Mouse (Mus musculus) layer of hippocampus, adult 2 months (tissue): Measurements from ENCODE around the gene Stx11. TPM values are rescaled to one million over a fixed set of nuclear protein-coding genes. Genes with fewer than 3 reads are reported as not detected.
A peak's percentile ranks its signal among the peaks of the same experiment; 100 is the strongest.

Experiments
- DNase-seq, 2 experiments: peaks; one replicate each; pipeline ENCODE4 v3.0.0; 2022; ENCODE audit warnings: low spot score in 2 of 2
- H3K27ac ChIP-seq: fragments of 200-600 bp; 2 replicates; pipeline ENCODE4 v1.8.1; 2022
- H3K4me3 ChIP-seq: fragments of 200-600 bp; 2 replicates; pipeline ENCODE4 v1.8.1; 2022; ENCODE audit warnings: mild to moderate bottlenecking
- CTCF ChIP-seq: fragments of 200-600 bp; conservative IDR thresholded peaks from 2 replicates; pipeline ENCODE4 v1.8.1; 2022; ENCODE audit warnings: antibody characterized with exemption, mild to moderate bottlenecking, moderate library complexity
- total RNA-seq, 2 experiments: library from RNA; stranded (reverse); gene quantifications; 2 replicates each; pipeline ENCODE4 v1.2.3; 2021

The Stx11 gene
- total RNA-seq, 2 experiments from 2014 or later, result 0.07 to 0.33 TPM

DNA sequence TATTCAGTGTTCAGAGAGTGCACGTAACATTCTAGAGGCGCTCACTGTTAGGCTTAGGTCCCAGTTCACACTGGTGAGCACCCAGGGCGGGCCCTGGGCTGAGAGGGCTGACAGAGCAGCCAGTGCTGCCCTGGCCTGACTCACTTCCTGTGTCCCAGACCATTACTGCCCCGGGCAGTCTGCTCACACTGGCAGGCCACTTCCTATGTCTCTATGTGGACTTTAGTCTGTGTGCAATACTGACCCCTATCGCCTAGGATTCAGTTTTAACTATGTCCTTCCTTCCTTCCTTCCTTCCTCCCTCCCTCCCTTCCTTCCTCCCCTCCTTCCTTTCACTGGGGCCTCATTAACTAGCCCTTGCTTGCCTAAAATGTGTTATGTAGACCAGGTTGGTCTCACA, 44.8 kb downstream of the Stx11 start:
- DNase-seq, result no peak
- Histone ChIP-seq H3K27ac (no peak overlapping the region), H3K4me3 (no peak overlapping the region)
- TF ChIP-seq CTCF, result peak; percentile 64

DNA sequence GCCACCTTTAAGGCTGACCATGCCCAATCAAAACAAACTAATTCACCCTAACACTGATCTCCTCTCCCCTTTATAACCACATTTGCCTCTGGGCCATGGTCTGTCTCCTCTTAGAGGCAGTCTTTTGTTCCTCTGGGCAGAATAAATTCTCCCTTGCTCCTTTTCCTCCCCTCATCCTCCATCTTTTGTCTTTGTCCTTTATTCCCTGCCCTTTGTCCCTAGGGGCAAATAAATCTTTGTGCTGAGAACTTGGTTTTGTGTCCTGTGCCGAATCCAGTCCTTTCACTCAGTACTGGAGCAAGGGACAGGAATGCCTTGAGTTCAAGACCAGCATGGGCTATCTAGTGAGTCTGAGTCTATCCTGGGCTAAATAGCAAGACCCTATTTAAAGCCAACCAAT, 46.5 kb downstream of the Stx11 start:
- no peak for TF ChIP-seq CTCF

DNA sequence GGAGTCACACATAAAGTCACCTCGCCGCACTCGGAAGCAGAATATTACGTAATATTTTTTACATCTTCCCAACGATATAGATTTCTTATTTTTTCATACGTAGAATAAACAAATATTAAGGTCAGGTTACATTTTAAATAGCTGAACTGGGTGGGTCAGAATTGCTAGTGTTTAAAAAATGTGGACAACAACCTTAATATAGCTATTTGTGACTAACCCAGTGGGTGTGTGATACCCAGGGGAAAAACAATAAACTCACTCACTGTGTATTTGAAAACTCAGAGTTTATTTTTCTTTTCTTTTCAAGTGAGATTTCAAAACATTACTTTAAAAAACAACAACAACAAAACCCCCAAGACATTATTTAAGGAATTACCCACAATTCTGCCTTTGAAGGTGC, 47.7 kb downstream of the Stx11 start:
- H3K27ac ChIP-seq, result peak overlapping the region; percentile 43; the same call in 1 of the 2 replicates
- DNase-seq, result no peak
- no peak for TF ChIP-seq CTCF
- no peak overlapping the region for H3K4me3 ChIP-seq

More for the DNA sequence above, 46.5 kb downstream of the Stx11 start:
- no peak for DNase-seq
- no peak overlapping the region for H3K27ac ChIP-seq
- H3K4me3 ChIP-seq, result no peak overlapping the region

DNA sequence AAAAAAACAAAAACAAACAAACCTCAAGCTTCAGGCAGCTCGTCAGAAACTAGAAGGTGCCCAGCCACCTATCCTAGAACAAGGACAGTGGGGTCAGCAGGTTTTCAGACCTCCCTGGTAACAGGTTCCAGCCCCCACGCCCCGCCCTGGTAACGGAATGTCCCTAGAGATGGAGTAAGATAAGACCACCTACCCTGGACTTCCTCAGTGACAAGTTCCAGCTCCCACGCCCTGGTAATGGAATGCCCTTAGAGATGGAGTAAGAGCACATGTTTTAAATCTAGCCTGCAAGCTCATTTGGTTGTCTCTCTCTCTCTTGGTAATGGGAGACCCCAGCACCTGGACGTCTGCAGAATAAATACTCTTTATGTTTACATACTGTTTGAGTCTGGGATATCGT, 48.3 kb downstream of the Stx11 start:
- TF ChIP-seq CTCF, result no peak
- H3K4me3 ChIP-seq, result no peak overlapping the region
- DNase-seq, result no peak
- peak overlapping the region; percentile 43; the same call in 1 of the 2 replicates for H3K27ac ChIP-seq

DNA sequence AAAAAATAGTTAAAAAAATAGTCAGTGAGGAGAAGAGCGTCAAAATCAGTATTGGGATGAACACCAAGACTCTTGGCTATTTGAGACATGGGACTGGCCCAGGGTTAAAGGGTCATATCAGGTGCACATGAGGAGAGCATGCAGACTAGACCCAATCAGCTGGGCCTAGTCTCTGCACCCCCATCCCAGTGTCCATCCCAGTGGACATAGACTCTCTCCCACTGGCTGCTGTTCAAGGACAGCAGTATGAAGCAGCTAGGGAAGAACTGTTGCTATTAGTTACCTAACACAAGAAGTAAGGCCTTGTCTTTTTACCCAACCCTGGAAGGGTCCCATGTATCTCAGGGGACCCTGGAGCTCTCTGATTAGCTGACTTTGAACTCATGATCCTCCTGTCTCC, 49.9 kb downstream of the Stx11 start:
- no peak overlapping the region for H3K4me3 ChIP-seq
- no peak overlapping the region for H3K27ac ChIP-seq
- TF ChIP-seq CTCF, result no peak
- no peak for DNase-seq

DNA sequence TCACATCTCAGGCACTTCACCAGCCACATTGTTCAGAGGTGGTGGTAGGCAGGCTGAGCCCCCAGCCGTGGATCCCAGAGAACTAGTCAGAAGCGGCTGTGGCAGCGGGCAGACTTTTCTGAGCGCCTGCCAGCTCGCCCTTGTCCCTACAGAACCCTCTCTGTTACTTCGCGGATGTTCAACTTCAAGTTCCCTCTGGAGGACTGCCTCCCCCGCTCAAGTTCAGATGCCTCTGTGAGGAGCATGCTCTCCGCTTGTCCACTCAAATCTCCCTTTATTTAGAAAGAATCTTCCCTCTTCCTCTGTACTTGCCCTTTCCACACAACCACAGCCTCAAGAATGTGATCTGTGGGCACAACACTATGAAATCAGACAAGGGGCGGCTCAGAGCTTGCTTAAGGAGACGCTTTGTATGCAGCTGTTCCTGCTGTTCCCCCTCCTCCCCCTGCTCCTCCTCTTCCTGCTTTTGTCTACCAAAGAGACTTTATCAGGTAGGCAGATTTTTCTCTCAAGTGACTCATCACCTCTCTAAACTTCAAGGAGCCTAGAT, 52.0 kb downstream of the Stx11 start:
- Histone ChIP-seq H3K27ac (peak overlapping the region; percentile 43), H3K4me3 (peak overlapping the region; percentile 34)
- no peak for TF ChIP-seq CTCF
- peak in 1 of 2 experiments; percentile 22 for DNase-seq

DNA sequence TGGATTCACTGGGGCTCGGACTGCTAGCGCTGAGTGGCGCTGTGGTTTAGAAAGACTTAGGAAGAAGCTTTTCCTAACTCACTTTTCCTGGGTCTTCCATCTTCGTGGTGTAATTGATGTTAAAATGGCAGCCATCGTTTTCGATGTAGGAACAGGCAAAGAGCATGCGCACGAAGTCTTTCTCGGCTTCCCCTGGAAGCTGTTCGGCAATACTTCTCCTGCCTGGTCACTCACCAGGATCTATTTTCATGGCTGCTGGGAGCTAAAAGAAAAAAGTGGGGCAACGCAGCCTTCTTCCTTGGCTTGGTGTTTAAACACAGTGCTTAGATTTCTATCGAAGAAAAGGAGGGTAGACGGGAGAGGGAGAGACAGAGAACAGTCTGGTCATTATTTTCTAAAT, 52.6 kb downstream of the Stx11 start:
- no peak for DNase-seq
- Histone ChIP-seq H3K4me3 (peak overlapping the region; percentile 34), H3K27ac (peak overlapping the region; percentile 43)
- no peak for TF ChIP-seq CTCF

DNA sequence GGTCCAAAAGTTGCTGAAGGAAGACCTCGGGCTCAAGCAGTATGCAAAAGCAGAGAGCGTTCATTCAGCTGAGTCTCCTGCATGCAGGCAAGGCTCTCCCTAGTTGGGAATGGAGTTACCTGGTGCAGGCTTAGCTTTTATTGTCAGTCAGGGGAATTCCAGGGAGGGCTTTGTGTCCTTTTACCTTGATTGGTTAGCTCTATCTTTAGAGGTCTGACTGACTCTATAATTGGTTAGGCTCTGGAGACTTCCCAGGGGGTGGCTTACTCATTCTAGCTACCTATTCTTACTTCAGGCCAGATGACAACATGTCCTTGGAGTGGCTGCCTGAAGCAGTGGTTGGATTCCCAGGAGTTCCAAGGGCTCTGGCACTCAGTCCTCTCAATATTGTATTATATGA, 54.2 kb downstream of the Stx11 start:
- H3K4me3 ChIP-seq, result no peak overlapping the region
- DNase-seq, result no peak
- H3K27ac ChIP-seq, result no peak overlapping the region
- no peak for TF ChIP-seq CTCF

DNA sequence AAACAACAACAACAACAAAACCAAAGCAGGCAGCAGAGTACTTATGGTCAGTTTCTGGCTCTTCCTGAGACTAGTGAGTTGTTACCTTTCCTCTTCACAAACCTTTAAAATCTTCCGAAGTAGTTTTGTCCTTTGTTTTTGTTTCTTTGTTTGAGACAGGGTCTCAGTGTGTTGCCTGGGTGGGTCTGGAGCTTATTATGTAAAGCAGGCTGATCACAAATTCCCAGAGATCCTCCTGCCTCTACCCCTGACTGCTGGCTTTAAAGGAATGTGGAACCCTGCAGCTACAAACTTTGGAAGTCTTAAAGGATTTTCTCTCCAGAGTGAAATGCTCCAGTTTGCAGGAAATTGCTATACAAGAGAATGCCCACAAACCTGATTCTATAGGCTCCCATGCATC, 54.9 kb downstream of the Stx11 start:
- no peak overlapping the region for H3K27ac ChIP-seq
- no peak overlapping the region for H3K4me3 ChIP-seq
- DNase-seq, result no peak
- no peak for TF ChIP-seq CTCF

DNA sequence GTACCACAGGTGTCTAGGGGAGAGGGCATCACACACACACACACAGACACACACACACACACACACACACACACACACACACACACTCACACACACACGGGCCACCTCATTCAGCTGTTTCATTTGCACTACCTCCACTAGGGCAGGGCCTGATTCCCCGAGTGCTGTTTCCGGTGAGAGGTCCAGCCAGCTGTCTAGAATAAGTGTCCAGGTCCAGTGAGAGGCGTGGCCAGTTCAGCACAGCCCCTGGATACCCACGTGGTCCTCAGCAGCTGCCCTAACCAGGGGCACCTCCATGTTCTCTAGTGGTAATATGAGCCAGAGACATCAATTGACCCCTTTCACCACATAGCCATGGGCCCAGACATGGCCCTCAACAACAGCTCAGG, 60.0 kb downstream of the Stx11 start:
- no peak overlapping the region for H3K27ac ChIP-seq
- TF ChIP-seq CTCF, result no peak
- no peak overlapping the region for H3K4me3 ChIP-seq
- no peak for DNase-seq

DNA sequence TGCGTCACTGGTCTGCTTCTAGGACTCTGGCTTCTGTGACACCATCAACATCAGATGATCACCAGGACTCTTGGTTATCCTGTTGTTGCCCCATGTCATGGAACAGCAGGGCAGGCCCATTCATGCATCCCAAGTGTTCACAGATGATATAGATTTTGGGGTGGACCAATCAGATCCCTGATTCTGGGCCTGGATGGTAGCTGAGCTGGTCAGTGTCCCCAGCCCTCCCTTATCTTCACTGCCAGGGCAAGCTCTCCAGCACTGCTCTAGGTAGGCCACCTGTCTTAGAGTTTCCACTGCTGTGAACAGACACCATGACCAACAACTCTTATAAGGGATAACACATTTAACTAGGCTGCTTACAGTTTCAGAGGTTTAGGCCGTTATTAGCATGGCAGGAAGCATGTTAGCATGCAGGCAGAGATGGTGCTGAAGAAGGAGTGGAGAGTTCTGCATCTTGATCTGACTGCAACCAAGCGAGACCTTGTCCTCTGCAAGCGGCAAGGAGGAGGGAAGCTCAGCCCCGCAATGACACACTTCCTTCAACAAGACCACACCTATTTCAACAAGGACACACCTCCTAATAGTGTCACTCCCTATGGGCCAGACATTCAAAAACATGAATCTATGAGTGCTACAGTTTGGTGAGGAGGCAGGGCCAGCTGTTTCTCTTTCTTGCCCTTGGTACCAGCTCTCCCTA, 60.5 kb downstream of the Stx11 start:
- no peak overlapping the region for H3K4me3 ChIP-seq
- no peak overlapping the region for H3K27ac ChIP-seq
- no peak for DNase-seq
- no peak for TF ChIP-seq CTCF

DNA sequence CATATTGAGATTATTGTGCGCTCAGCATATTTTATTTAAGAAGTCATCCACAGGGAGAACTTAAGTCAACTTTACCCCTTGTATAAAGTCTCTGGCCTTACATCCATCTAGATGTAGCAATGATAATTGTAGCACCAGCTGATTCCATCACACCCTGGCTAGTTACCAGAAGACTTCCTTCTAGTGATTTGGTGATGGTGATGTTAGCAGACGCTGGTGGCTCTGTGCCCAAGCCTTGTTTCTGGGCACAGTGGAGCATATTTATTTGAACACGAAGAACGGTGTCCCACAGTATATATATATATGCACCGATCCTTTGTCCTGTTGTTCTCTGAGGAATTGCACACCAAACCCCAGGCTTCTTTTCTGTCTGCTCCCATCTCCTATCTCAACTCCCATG, 64.2 kb downstream of the Stx11 start:
- no peak for TF ChIP-seq CTCF
- no peak overlapping the region for H3K4me3 ChIP-seq
- no peak overlapping the region for H3K27ac ChIP-seq
- DNase-seq, result no peak

DNA sequence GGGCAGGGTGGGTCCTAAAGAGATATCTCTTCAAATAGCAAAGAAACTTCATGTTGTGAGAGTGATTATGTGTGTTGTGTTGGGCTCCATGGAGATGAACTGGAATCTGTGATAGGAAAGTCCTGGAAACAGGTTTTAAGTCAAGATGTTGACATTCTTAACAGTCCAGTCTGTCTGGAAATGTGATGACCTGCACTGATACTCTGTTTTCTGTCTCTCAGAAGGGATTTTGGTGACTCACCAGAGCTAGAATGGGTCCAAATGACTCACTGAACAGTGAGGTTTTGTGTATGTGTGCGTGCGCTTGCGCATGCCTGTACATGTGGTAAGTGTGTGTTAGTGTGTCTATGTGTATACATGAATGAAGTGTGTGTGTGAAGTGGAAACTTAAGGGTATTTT, 70.8 kb downstream of the Stx11 start:
- no peak overlapping the region for H3K4me3 ChIP-seq
- no peak for TF ChIP-seq CTCF
- no peak for DNase-seq
- H3K27ac ChIP-seq, result no peak overlapping the region

DNA sequence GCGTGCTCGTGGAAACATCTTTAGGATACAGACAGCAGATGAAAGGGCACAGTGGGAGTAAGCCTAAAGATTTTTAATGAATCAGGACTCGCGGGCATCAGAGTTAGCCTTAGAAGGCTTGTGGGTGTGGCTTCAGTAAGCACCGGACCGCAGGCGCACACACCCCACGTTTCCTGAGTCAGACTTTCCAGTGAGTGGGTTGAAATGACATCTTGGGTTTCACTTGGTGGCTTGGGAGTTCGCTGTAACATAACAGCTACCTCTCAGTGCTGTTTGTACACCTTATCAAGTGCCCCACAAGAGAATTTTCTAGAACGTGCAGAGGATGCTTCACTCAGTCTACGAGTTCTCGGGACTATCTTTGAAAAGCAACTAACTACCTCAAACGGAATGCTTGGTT, 75.7 kb downstream of the Stx11 start:
- no peak for TF ChIP-seq CTCF
- no peak for DNase-seq
- H3K4me3 ChIP-seq, result no peak overlapping the region

More for the DNA sequence above, 75.7 kb downstream of the Stx11 start:
- no peak overlapping the region for H3K27ac ChIP-seq

Other genes with a start within 250 kb of the Stx11 start
- 10 to 100 TPM; 33.7 to 39.8 TPM for gene Utrn, start 94.9 kb downstream of the Stx11 start, total RNA-seq
- gene Sf3b5, start 41.0 kb upstream of the Stx11 start, total RNA-seq, result 1 to 10 TPM; 9.4 to 9.7 TPM
- gene Plagl1, start 96.2 kb upstream of the Stx11 start, total RNA-seq, result 10 to 100 TPM; 14.1 to 17.4 TPM
- gene Zc2hc1b, start 213.7 kb upstream of the Stx11 start, total RNA-seq, result not detected
- 10 to 100 TPM; 19.6 to 24.5 TPM for gene Ltv1, start 228.9 kb upstream of the Stx11 start, total RNA-seq